Mouse (Mus musculus) intestine, embryonic 15.5 days (tissue): ENCODE results near the gene Nfic. TPM values are rescaled to one million over a fixed set of nuclear protein-coding genes. Genes with fewer than 3 reads are reported as not detected.
"Not testable (repeated sequence)": the region's sequence is repeated elsewhere in the genome, so short reads cannot be mapped to it uniquely, and the experiment has no call there.

Experiments used
- ATAC-seq: fragments of 200-750 bp; cut with Nextera tagmentation; 2 replicates; pipeline ENCODE4 v1.8.0; 2017; ENCODE audit warnings: moderate TSS enrichment, moderate library complexity
- H3K27ac ChIP-seq: fragments of 300-500 bp; sonication (generic); 2 replicates; pipeline ENCODE4 v1.5.1; 2015; ENCODE audit warnings: mild to moderate bottlenecking, inconsistent platforms
- H3K27me3 ChIP-seq: fragments of 300-500 bp; sonication (generic); replicated peaks from 2 replicates; pipeline ENCODE4 v1.6.1; 2015; ENCODE audit warnings: inconsistent platforms
- H3K36me3 ChIP-seq: fragments of 300-500 bp; sonication (generic); 2 replicates; pipeline ENCODE4 v1.6.1; 2015; ENCODE audit warnings: inconsistent platforms
- H3K4me1 ChIP-seq: fragments of 300-500 bp; sonication (generic); replicated peaks from 2 replicates; pipeline ENCODE4 v1.6.1; 2015; ENCODE audit warnings: inconsistent platforms
- H3K4me2 ChIP-seq: fragments of 300-500 bp; sonication (generic); replicated peaks from 2 replicates; pipeline ENCODE4 v1.6.1; 2015; ENCODE audit warnings: mild to moderate bottlenecking, inconsistent platforms
- H3K4me3 ChIP-seq: fragments of 300-500 bp; sonication (generic); replicated peaks from 2 replicates; pipeline ENCODE4 v1.5.1; 2015; ENCODE audit warnings: inconsistent platforms
- H3K9ac ChIP-seq: fragments of 300-500 bp; sonication (generic); 2 replicates; pipeline ENCODE4 v1.6.1; 2015; ENCODE audit warnings: inconsistent platforms
- H3K9me3 ChIP-seq: fragments of 300-500 bp; sonication (generic); 2 replicates; pipeline ENCODE4 v1.6.1; 2016; ENCODE audit warnings: inconsistent platforms
- WGBS: fragments of 180-500 bp; shearing (Covaris S2); methylation state at CpG from one replicate; pipeline ENCODE4 v1.1.7; 2015; 5-methylcytosine and 5-hydroxymethylcytosine counted together
- polyA plus RNA-seq: library from polyadenylated mRNA; unstranded; fragments of >200 nt; fragmentation: Nextera tagmentation; extraction: Ambion mirVana; gene quantifications from 2 replicates; pipeline ENCODE4 v1.2.1, GENCODE M21; 2015

Gene Nfic
- polyA plus RNA-seq, 1 experiment from 2014 or later, result 52.8 TPM

- Histone ChIP-seq H3K4me1 (peaks cover 7% of the 10 kb centered on the region; the same call in 1 of the 2 replicates), H3K4me3 (no peak overlapping the region), H3K9ac (no peak overlapping the region), H3K4me2 (no peak overlapping the region), H3K27me3 (peaks cover 71% of the 10 kb centered on the region), H3K36me3 (no peaks in the 10 kb centered on the region), H3K27ac (no peak overlapping the region), H3K9me3 (no peaks in the 10 kb centered on the region)
- ATAC-seq, result no peak
- WGBS, result 5% methylated on average over 14 of the region's 14 CpGs
These were observed 2.5 kb downstream of the Nfic start for GRCm38 (mm10) chr10:81452947-81453288.

DNA sequence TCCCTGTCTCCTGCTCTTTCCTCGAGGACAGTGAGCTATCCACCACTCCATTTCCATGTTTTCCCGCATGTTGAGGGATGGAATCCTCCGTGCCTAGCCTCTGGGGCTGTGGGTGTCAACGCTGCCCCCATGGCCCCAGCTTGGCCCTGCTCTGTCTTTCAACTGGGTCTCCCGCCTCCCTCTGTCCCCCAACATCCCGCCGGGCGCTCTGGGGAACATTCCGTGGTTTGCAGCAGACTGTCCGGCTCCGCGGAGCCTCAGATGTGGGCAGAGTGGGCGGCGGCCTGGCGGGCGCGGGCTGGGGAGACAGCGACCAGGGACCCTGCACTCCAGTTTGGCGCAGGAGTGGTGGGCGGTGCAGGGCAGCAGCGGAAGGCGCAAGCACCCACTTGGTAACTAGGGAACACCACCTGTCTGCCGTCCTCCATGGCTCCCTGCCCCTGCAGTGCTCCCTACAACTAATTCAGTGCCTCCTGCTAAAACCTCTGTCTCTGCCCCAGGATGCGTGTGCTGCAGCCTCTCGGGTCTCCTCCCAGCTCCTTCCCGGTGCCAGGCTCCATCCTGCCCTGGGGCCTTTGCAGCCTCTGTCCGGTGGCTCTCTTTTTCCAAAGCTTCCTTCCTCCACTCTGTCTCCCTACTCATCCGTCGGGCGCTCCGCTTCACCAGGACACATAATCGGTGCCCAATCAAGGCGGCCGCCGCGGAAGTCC, 3.0 kb downstream of the Nfic start:
- peaks cover 7% of the 10 kb centered on the region; the same call in 1 of the 2 replicates for H3K4me1 ChIP-seq
- WGBS, result 9% methylated on average over 36 of the region's 36 CpGs
- no peaks in the 10 kb centered on the region for H3K9me3 ChIP-seq
- no peak overlapping the region for H3K27ac ChIP-seq
- no peak overlapping the region for H3K4me3 ChIP-seq
- no peak overlapping the region for H3K4me2 ChIP-seq
- no peak for ATAC-seq
- H3K36me3 ChIP-seq, result no peaks in the 10 kb centered on the region
- H3K27me3 ChIP-seq, result peaks cover 66% of the 10 kb centered on the region
- no peak overlapping the region for H3K9ac ChIP-seq

- Histone ChIP-seq H3K4me3 (no peak overlapping the region), H3K4me1 (peaks cover 7% of the 10 kb centered on the region; the same call in 1 of the 2 replicates), H3K27ac (no peak overlapping the region), H3K9ac (no peak overlapping the region), H3K27me3 (peaks cover 56% of the 10 kb centered on the region), H3K9me3 (no peaks in the 10 kb centered on the region), H3K36me3 (no peaks in the 10 kb centered on the region), H3K4me2 (no peak overlapping the region)
- ATAC-seq, result no peak
- 62% methylated on average over 6 of the region's 6 CpGs for WGBS
These were observed 4.1 kb downstream of the Nfic start for GRCm38 (mm10) chr10:81451365-81451745.

GRCm38 (mm10) chr10:81450641-81451364, 4.6 kb downstream of the Nfic start:
- ATAC-seq, result no peak
- Histone ChIP-seq H3K27me3 (peaks cover 51% of the 10 kb centered on the region), H3K9ac (no peak overlapping the region), H3K4me3 (no peak overlapping the region), H3K4me1 (peaks cover 7% of the 10 kb centered on the region; the same call in 1 of the 2 replicates), H3K27ac (no peak overlapping the region), H3K9me3 (no peaks in the 10 kb centered on the region), H3K4me2 (no peak overlapping the region), H3K36me3 (no peaks in the 10 kb centered on the region)
- 57% methylated on average over 9 of the region's 9 CpGs for WGBS

- H3K4me2 ChIP-seq, result no peak overlapping the region
- under 1% methylated on average over 7 of the region's 7 CpGs for WGBS
- no peaks in the 10 kb centered on the region for H3K36me3 ChIP-seq
- no peaks in the 10 kb centered on the region for H3K9me3 ChIP-seq
- no peak overlapping the region for H3K27ac ChIP-seq
- ATAC-seq, result peak; percentile 80
- H3K4me1 ChIP-seq, result peaks cover 7% of the 10 kb centered on the region; the same call in 1 of the 2 replicates
- H3K9ac ChIP-seq, result no peak overlapping the region
- peaks cover 44% of the 10 kb centered on the region for H3K27me3 ChIP-seq
- no peak overlapping the region for H3K4me3 ChIP-seq
These were observed 5.3 kb downstream of the Nfic start for GRCm38 (mm10) chr10:81450140-81450539.

DNA sequence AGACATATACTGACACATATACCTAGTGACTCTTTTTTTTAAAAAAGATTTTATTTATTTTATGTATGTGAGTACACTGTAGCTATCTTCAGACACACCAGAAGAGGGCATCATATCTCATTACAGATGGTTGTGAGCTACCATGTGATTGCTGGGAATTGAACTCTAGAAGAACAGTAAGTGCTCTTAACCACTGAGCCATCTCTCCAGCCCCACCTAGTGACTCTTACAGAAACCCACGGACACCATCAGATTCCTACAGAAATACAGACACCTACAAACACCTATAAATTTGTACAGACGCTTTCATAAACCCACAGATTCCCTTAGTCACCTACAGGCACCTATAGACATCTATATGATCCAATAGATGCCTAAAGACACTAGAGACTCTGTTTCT, 9.9 kb downstream of the Nfic start:
- 30% methylated on average over 2 of the region's 2 CpGs for WGBS
- H3K27me3 ChIP-seq, H3K4me2 ChIP-seq, H3K4me3 ChIP-seq, H3K36me3 ChIP-seq, ATAC-seq, H3K27ac ChIP-seq, H3K9me3 ChIP-seq, H3K9ac ChIP-seq, H3K4me1 ChIP-seq: not testable (repeated sequence)

- H3K9ac ChIP-seq, result no peak overlapping the region
- H3K4me2 ChIP-seq, result no peak overlapping the region
- no peak overlapping the region for H3K4me3 ChIP-seq
- peaks cover under 1% of the 10 kb centered on the region; the same call in 1 of the 2 replicates for H3K27me3 ChIP-seq
- no peak for ATAC-seq
- H3K27ac ChIP-seq, result no peak overlapping the region
- H3K36me3 ChIP-seq, result no peaks in the 10 kb centered on the region
- H3K4me1 ChIP-seq, result no peaks in the 10 kb centered on the region
- H3K9me3 ChIP-seq, result no peaks in the 10 kb centered on the region
These were observed 14.4 kb downstream of the Nfic start for GRCm38 (mm10) chr10:81441019-81441418.

- 70% methylated on average over 3 of the region's 3 CpGs for WGBS
- no peak overlapping the region for H3K27ac ChIP-seq
- no peaks in the 10 kb centered on the region for H3K36me3 ChIP-seq
These were observed 20.0 kb downstream of the Nfic start for GRCm38 (mm10) chr10:81435436-81435835.

GRCm38 (mm10) chr10:81434361-81435263, 20.8 kb downstream of the Nfic start:
- 46% methylated on average over 15 of the region's 15 CpGs for WGBS
- H3K36me3 ChIP-seq, result no peaks in the 10 kb centered on the region
- no peak overlapping the region for H3K9ac ChIP-seq
- H3K27ac ChIP-seq, result no peak overlapping the region
- peaks cover 32% of the 10 kb centered on the region for H3K4me1 ChIP-seq
- H3K9me3 ChIP-seq, result no peaks in the 10 kb centered on the region
- no peak overlapping the region for H3K4me2 ChIP-seq
- ATAC-seq, result no peak
- H3K27me3 ChIP-seq, result 0 out of 2 replicates have a peak, but pooled peaks cover 7% of the 10 kb centered on the region
- no peak overlapping the region for H3K4me3 ChIP-seq

More at GRCm38 (mm10) chr10:81435436-81435835, 20.0 kb downstream of the Nfic start:
- no peak overlapping the region for H3K4me2 ChIP-seq
- peaks cover 29% of the 10 kb centered on the region for H3K4me1 ChIP-seq
- H3K27me3 ChIP-seq, result 0 out of 2 replicates have a peak, but pooled peaks cover 7% of the 10 kb centered on the region
- no peak overlapping the region for H3K4me3 ChIP-seq
- H3K9me3 ChIP-seq, result no peaks in the 10 kb centered on the region
- peak overlapping the region; percentile 17; the same call in 1 of the 2 replicates for H3K9ac ChIP-seq
- ATAC-seq, result no peak

DNA sequence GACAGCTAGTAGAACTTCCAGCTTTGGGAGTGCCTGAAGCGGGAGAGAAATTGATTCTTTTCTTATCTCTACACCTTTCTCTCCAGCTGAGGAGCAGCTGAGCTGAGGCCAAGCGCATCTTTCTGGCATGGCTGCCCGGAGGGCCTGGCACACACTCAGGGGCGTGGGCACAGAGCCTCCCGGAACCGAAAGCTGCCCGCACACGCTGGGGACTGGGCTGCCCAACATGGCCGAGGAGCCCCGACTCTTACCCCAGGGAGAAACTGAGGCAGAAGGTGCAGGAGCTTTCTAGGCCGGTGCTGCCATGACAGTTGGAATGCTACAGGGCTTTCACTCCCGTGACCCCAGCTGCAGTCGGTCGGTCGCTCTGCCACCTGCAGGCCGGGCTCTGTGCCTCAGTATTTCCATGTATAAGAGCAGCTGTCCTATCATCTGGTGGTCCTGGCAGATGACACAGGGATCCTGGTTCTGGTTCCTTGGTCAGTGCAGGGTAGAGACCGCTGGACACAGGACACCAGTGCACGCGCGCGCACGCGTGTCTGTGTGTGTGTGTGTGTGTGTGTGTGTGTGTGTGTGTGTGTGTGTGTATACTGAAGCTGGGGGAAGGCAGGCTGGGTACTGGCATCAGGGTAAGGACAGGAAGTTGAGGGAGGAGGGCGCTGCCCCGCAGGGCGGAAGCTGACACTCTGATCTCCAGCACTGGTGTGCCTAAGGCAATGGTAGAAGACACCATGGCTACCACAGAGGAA, 21.7 kb downstream of the Nfic start:
- H3K9me3 ChIP-seq, result no peaks in the 10 kb centered on the region
- H3K9ac ChIP-seq, result no peak overlapping the region
- H3K36me3 ChIP-seq, result no peaks in the 10 kb centered on the region
- ATAC-seq, result no peak
- no peak overlapping the region for H3K27ac ChIP-seq
- WGBS, result 73% methylated on average over 26 of the region's 26 CpGs
- H3K4me1 ChIP-seq, result peaks cover 39% of the 10 kb centered on the region
- H3K4me3 ChIP-seq, result no peak overlapping the region
- H3K4me2 ChIP-seq, result peak overlapping the region; percentile 61; the same call in 1 of the 2 replicates
- 0 out of 2 replicates have a peak, but pooled peaks cover 7% of the 10 kb centered on the region for H3K27me3 ChIP-seq

DNA sequence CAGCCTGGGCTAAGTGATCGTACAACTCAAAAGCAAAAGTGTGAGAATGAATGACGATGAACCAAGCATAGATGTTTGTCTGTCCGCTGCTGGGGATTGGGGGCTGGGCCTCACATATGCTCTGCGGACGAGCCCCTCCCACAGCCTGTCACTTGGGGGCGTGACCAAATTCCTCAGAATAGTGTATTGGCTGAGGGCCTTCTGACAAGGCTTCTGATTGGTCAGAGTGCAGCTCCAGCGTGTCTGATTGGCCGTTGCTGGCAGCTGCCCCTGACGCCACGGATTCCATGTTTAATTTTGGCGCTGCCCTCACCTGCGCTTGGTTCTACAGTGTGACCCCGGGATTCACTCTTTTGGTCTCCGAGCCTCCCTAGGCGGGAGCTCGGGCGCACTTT, 22.6 kb downstream of the Nfic start:
- 0 out of 2 replicates have a peak, but pooled peaks cover 7% of the 10 kb centered on the region for H3K27me3 ChIP-seq
- no peaks in the 10 kb centered on the region for H3K36me3 ChIP-seq
- peak overlapping the region; percentile 27 for H3K4me3 ChIP-seq
- H3K27ac ChIP-seq, result no peak overlapping the region
- peaks cover 39% of the 10 kb centered on the region for H3K4me1 ChIP-seq
- peak overlapping the region; percentile 35 for H3K9ac ChIP-seq
- no peaks in the 10 kb centered on the region for H3K9me3 ChIP-seq
- H3K4me2 ChIP-seq, result peak overlapping the region; percentile 61
- 3% methylated on average over 17 of the region's 17 CpGs for WGBS
- ATAC-seq, result peak; percentile 83
